Mouse (Mus musculus) testis, postnatal 14 days (tissue): Measurements from ENCODE around the gene Klf3.
"Not testable (repeated sequence)": the region's sequence is repeated elsewhere in the genome, so short reads cannot be mapped to it uniquely, and the experiment has no call there.

Source experiments
- DNase-seq: peaks from one replicate; pipeline ENCODE4 v3.0.0; 2021; ENCODE audit warnings: low spot score

Klf3 gene

DNA sequence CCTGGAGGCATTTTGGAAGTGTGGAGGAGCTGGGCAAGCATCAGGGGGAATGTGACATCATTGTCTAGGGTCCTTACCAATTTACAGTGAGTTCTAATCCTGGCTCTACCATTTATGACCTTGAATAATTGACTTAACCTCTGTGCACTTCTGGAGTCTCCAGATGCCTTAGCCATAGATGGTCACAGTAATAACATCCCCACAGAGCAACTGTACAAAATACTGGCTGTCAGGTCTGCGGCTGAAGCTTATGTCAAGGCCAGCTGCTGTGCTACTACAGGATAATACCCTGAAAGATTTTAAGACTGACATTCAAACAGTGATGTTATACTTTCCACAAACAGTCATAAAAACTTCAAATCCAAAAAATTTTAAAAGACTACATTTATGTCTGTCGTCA is 75.3 kb downstream of the Klf3 start:
- DNase-seq: no peak

DNA sequence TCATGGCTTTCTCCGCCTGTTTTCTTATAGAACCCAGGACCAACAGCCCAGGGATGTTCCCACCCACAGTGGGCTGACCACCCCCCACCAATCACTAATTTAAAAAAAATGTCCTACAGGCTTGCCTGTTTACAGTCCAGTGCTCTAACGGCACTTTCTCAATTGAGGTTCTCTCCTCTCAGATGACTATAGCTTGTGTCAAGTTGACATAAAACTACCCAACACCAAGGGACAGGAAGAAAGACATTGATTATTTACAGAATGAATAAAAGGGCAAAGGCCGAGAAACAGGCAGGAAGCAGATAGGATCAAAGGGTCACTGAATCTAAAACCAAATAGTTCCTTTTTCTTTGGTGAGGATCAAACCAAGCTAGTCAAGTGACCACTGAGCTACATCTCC is 76.1 kb downstream of the Klf3 start:
- DNase-seq: no peak

DNA sequence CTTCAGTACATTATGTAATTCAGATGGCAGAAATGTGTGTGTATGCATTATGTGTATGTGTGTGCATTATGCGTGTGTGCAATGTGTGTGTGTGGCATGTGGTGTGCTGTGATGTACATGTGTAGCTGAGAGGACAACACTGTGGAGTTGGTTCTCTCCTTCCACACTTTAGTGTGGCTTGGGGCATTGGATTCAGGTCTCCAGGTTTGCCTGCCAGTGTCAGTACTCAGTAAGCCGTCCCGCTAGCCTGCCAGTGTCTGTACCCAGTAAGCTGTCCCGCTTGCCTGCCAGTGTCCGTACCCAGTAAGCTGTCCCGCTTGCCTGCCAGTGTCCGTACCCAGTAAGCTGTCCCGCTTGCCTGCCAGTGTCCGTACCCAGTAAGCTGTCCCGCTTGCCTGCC is 78.4 kb downstream of the Klf3 start:
- DNase-seq: not testable (repeated sequence)

DNA sequence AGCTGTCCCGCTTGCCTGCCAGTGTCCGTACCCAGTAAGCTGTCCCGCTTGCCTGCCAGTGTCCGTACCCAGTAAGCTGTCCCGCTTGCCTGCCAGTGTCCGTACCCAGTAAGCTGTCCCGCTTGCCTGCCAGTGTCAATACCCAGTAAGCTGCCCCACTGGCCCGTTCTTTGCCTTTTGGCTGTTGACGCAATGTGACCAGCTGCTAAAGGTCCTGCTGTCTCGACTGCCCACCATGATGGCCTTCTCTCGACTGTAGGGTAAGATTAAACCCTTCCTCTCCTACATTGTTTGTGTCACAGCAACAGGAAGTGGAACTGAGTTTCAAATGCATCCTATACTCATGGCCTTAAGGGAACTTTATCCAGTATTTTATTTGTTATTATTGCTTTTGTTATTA is 78.8 kb downstream of the Klf3 start:
- not testable (repeated sequence) for DNase-seq
